Mouse (Mus musculus): Measurements from ENCODE around the gene Cdkl2.
A peak's percentile ranks its signal among the peaks of the same experiment; 100 is the strongest.

Cdkl2 gene

GRCm38 (mm10) chr5:91991191-91991937, 52.3 kb downstream of the Cdkl2 start:
- DNase-seq: no peak

GRCm38 (mm10) chr5:91989261-91989660, 54.4 kb downstream of the Cdkl2 start:
- no peak for DNase-seq

- DNase-seq: no peak
These were observed 55.9 kb downstream of the Cdkl2 start for GRCm38 (mm10) chr5:91987799-91988198.

GRCm38 (mm10) chr5:91987236-91987635, 56.4 kb downstream of the Cdkl2 start, which contains the start of gene Odaph:
Gene Odaph (plus strand): TSS chr5:91987475.
- DNase-seq: no peak

GRCm38 (mm10) chr5:91985721-91986120, 58.0 kb downstream of the Cdkl2 start:
- DNase-seq: no peak

- no peak for DNase-seq
These were observed 60.2 kb downstream of the Cdkl2 start for GRCm38 (mm10) chr5:91983490-91983889.

- no peak for DNase-seq
These were observed 62.4 kb downstream of the Cdkl2 start for GRCm38 (mm10) chr5:91981176-91981840.

GRCm38 (mm10) chr5:91977397-91977770, 66.3 kb downstream of the Cdkl2 start:
- DNase-seq: no peak

GRCm38 (mm10) chr5:91976566-91977396, 66.9 kb downstream of the Cdkl2 start:
- no peak for DNase-seq

- DNase-seq: no peak
These were observed 67.9 kb downstream of the Cdkl2 start for GRCm38 (mm10) chr5:91975758-91976157.

GRCm38 (mm10) chr5:91974002-91974401, 69.7 kb downstream of the Cdkl2 start:
- DNase-seq: no peak

GRCm38 (mm10) chr5:91972046-91972445, 71.6 kb downstream of the Cdkl2 start:
- DNase-seq: no peak

- peak; percentile 97 to 99 for DNase-seq
These were observed 80.8 kb downstream of the Cdkl2 start, which contains the start of gene Rchy1 for GRCm38 (mm10) chr5:91962639-91963440. Gene Rchy1 (minus strand): TSS chr5:91963068.

GRCm38 (mm10) chr5:91962259-91962638, 81.4 kb downstream of the Cdkl2 start:
- DNase-seq: no peak

GRCm38 (mm10) chr5:91961370-91961769, 82.3 kb downstream of the Cdkl2 start:
- DNase-seq: peak; percentile 26 to 60

- DNase-seq: no peak
These were observed 83.0 kb downstream of the Cdkl2 start for GRCm38 (mm10) chr5:91960606-91961254.

GRCm38 (mm10) chr5:91959986-91960385, 83.7 kb downstream of the Cdkl2 start:
- DNase-seq: no peak

GRCm38 (mm10) chr5:91959096-91959495, 84.6 kb downstream of the Cdkl2 start:
- DNase-seq: no peak

GRCm38 (mm10) chr5:91956991-91957760, 86.5 kb downstream of the Cdkl2 start:
- no peak for DNase-seq

Data from kidney, postnatal 36 days (tissue).